In genomic region chrX:85137293-85137692, GRCm38 (mm10) we compare ENCODE assay signal across 32 mouse cellular contexts.
DNase-seq lines count a peak whose midpoint lies in the region; ATAC-seq and TF ChIP-seq lines count a peak whose summit lies in the region.
"Had no signal": no experiment of that assay in that cellular context is flagged by ENCODE, and none has a peak within 500 bp of the region (broad histone marks: within the 10 kb centered on the region; RNA-seq: fewer than 3 reads in every experiment).

No protein-coding gene starts in this region.

- H3K27ac ChIP-seq in kidney, postnatal 0 days = no peak overlapping the region
- no peak overlapping the region for H3K27ac ChIP-seq in liver, postnatal 0 days (ENCODE audit: low read depth)
- H3K27ac ChIP-seq: embryonic facial prominence, embryonic 13.5 days; forebrain, embryonic 10.5 days; forebrain, embryonic 15.5 days; heart, embryonic 10.5 days; hindbrain, embryonic 12.5 days; hindbrain, postnatal 0 days; intestine, embryonic 15.5 days; kidney, embryonic 15.5 days; limb, embryonic 12.5 days; liver, embryonic 15.5 days; lung, embryonic 15.5 days; midbrain, embryonic 10.5 days; midbrain, embryonic 15.5 days; neural tube, embryonic 15.5 days had no signal

- no peak overlapping the region for H3K9ac ChIP-seq in kidney, postnatal 0 days (ENCODE audit: low read depth, low read length)
- no peak overlapping the region for H3K9ac ChIP-seq in liver, postnatal 0 days (replicated peaks)
- H3K9ac ChIP-seq: embryonic facial prominence, embryonic 13.5 days; forebrain, embryonic 15.5 days; hindbrain, embryonic 12.5 days; intestine, embryonic 15.5 days; kidney, embryonic 15.5 days; limb, embryonic 12.5 days; liver, embryonic 15.5 days; lung, embryonic 15.5 days; midbrain, embryonic 15.5 days; neural tube, embryonic 15.5 days had no signal

- 85% methylated on average over 5 of the region's 5 CpGs for WGBS in kidney, postnatal 0 days
- 62% methylated on average over 5 of the region's 5 CpGs for WGBS in liver, postnatal 0 days (ENCODE audit: insufficient replicate concordance)

- no peaks in the 10 kb centered on the region for H3K9me3 ChIP-seq in kidney, postnatal 0 days (replicated peaks; ENCODE audit: low read length)
- H3K9me3 ChIP-seq in liver, postnatal 0 days (ENCODE audit: low read length) = no peaks in the 10 kb centered on the region
- H3K9me3 ChIP-seq: embryonic facial prominence, embryonic 13.5 days; forebrain, embryonic 10.5 days; forebrain, embryonic 15.5 days; heart, embryonic 10.5 days; hindbrain, embryonic 12.5 days; intestine, embryonic 15.5 days; kidney, embryonic 15.5 days; limb, embryonic 12.5 days; liver, embryonic 15.5 days; lung, embryonic 15.5 days; midbrain, embryonic 10.5 days; midbrain, embryonic 15.5 days; neural tube, embryonic 15.5 days had no signal

- no peak overlapping the region for H3K4me2 ChIP-seq in kidney, postnatal 0 days (ENCODE audit: low read length)
- H3K4me2 ChIP-seq in liver, postnatal 0 days (ENCODE audit: low read depth, low read length) = no peak overlapping the region
- H3K4me2 ChIP-seq: embryonic facial prominence, embryonic 13.5 days; forebrain, embryonic 15.5 days; hindbrain, embryonic 12.5 days; intestine, embryonic 15.5 days; kidney, embryonic 15.5 days; limb, embryonic 12.5 days; liver, embryonic 15.5 days; lung, embryonic 15.5 days; midbrain, embryonic 15.5 days; neural tube, embryonic 15.5 days had no signal

- H3K4me1 ChIP-seq in kidney, postnatal 0 days (replicated peaks; ENCODE audit: insufficient read depth, low read length) = no peaks in the 10 kb centered on the region
- H3K4me1 ChIP-seq in liver, postnatal 0 days (ENCODE audit: insufficient read depth) = no peaks in the 10 kb centered on the region
- H3K4me1 ChIP-seq: embryonic facial prominence, embryonic 13.5 days; forebrain, embryonic 15.5 days; heart, embryonic 10.5 days; hindbrain, embryonic 12.5 days; intestine, embryonic 15.5 days; kidney, embryonic 15.5 days; limb, embryonic 12.5 days; liver, embryonic 15.5 days; lung, embryonic 15.5 days; midbrain, embryonic 10.5 days; midbrain, embryonic 15.5 days; neural tube, embryonic 15.5 days had no signal

- no peak for ATAC-seq in kidney, postnatal 0 days (replicated peaks; ENCODE audit: low FRiP score, low read depth)
- ATAC-seq in liver, postnatal 0 days = no peak
- ATAC-seq: forebrain, embryonic 15.5 days; hindbrain, postnatal 0 days; intestine, embryonic 15.5 days; midbrain, embryonic 15.5 days had no signal

- no peaks in the 10 kb centered on the region for H3K36me3 ChIP-seq in kidney, postnatal 0 days (ENCODE audit: insufficient read depth, low read length)
- no peaks in the 10 kb centered on the region for H3K36me3 ChIP-seq in liver, postnatal 0 days (replicated peaks; ENCODE audit: insufficient read depth, low read length)
- H3K36me3 ChIP-seq: embryonic facial prominence, embryonic 13.5 days; forebrain, embryonic 10.5 days; forebrain, embryonic 15.5 days; heart, embryonic 10.5 days; hindbrain, embryonic 12.5 days; intestine, embryonic 15.5 days; kidney, embryonic 15.5 days; limb, embryonic 12.5 days; liver, embryonic 15.5 days; lung, embryonic 15.5 days; midbrain, embryonic 10.5 days; midbrain, embryonic 15.5 days; neural tube, embryonic 15.5 days had no signal

- H3K27me3 ChIP-seq in kidney, postnatal 0 days (ENCODE audit: insufficient read depth, low read length) = no peaks in the 10 kb centered on the region
- H3K27me3 ChIP-seq in liver, postnatal 0 days (ENCODE audit: insufficient read depth, low read length) = no peaks in the 10 kb centered on the region
- H3K27me3 ChIP-seq: embryonic facial prominence, embryonic 13.5 days; forebrain, embryonic 15.5 days; hindbrain, embryonic 12.5 days; intestine, embryonic 15.5 days; kidney, embryonic 15.5 days; limb, embryonic 12.5 days; liver, embryonic 15.5 days; lung, embryonic 15.5 days; midbrain, embryonic 15.5 days; neural tube, embryonic 15.5 days had no signal

- TF ChIP-seq EP300 in liver, postnatal 0 days (IDR thresholded peaks at IDR 0.05; ENCODE audit: low read depth) = no peak

- H3K4me3 ChIP-seq in kidney, postnatal 0 days (replicated peaks; ENCODE audit: low read depth, low read length) = no peak overlapping the region
- no peak overlapping the region for H3K4me3 ChIP-seq in liver, postnatal 0 days (ENCODE audit: low read depth, low read length)
- H3K4me3 ChIP-seq: embryonic facial prominence, embryonic 13.5 days; forebrain, embryonic 10.5 days; forebrain, embryonic 15.5 days; heart, embryonic 10.5 days; hindbrain, embryonic 12.5 days; intestine, embryonic 15.5 days; kidney, embryonic 15.5 days; limb, embryonic 12.5 days; liver, embryonic 15.5 days; lung, embryonic 15.5 days; midbrain, embryonic 10.5 days; midbrain, embryonic 15.5 days; neural tube, embryonic 15.5 days had no signal

- DNase-seq in kidney, postnatal 0 days (ENCODE audit: low spot score) = no peak
- no peak for DNase-seq in kidney, adult 11 months
- no peak for DNase-seq in liver, postnatal 0 days
- DNase-seq in liver = no peak
- DNase-seq in ES-CJ7 (ENCODE audit: low read depth, low spot score) = peak; percentile 16
- peak; percentile 15 for DNase-seq in ZHBTc4 (ENCODE audit: low read depth, low spot score)
- no peak for DNase-seq in frontal cortex, postnatal 10 days (ENCODE audit: low spot score in 2 of 2)
- DNase-seq in spleen, adult 12 weeks (ENCODE audit: low spot score) = no peak
- DNase-seq: adrenal gland, postnatal 25 days; cerebellum, adult 11-12 months; cerebellum, adult 9-11 months; gastrocnemius, postnatal 14 days; heart, postnatal 36 days; kidney, postnatal 36 days; layer of hippocampus, postnatal 36 days; retina, postnatal 1 day; right cerebral cortex, postnatal 25 days; spleen, adult 18-20 months had no signal

- peak; percentile 19; the same call in 1 of the 2 replicates for TF ChIP-seq CTCF in kidney, postnatal 0 days (IDR thresholded peaks at IDR 0.05; ENCODE audit: low read depth)
- TF ChIP-seq CTCF in liver, postnatal 0 days (IDR thresholded peaks at IDR 0.05; ENCODE audit: low read depth) = 0 out of 2 replicates have a peak, but pooled peaks have one; percentile 6

Comparison
In these comparisons a context has a peak if more than half of its experiments do, and no peak if none do; other contexts are left out.
1. DNase-seq: peak in ES-CJ7 (single experiment) and ZHBTc4 (single experiment); none in kidney, postnatal 0 days (single experiment), kidney, adult 11 months (single experiment), liver, postnatal 0 days (single experiment), liver (single experiment), frontal cortex, postnatal 10 days (0 of 2) and spleen, adult 12 weeks (single experiment).